ENCODE assay signal across 10 mouse cellular contexts in the genomic region with DNA sequence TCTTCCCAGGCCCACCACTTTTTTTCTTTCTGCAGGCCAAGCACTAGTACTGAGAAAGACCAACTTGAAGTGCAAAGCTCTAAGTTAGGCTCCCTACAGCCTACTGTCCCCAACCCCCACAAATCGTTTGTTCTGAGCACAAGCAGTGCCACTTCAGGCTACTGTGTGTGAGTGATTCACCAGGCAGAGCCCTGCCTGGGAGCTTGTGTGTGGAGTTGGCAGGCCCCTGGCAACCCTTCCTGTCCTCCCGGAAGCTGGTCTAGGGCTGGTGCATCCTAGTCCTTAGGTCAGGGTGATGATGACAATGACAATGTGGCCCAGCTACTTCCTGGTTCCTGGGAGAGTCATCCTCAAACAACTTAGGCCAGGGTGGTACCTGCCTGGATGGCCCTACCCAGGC.
DNase-seq lines count a peak whose midpoint lies in the region; ATAC-seq lines count a peak whose summit lies in the region.
"Had no signal": no experiment of that assay in that cellular context is flagged by ENCODE, and none has a peak within 500 bp of the region (broad histone marks: within the 10 kb centered on the region; RNA-seq: fewer than 3 reads in every experiment).

No protein-coding gene starts in this region.

- H3K9ac ChIP-seq in heart, embryonic 15.5 days, result no peak overlapping the region
- H3K9ac ChIP-seq in neural tube, embryonic 13.5 days, result no peak overlapping the region
- H3K9ac ChIP-seq in lung, embryonic 16.5 days (ENCODE audit: low read length), result no peak overlapping the region

- no peaks in the 10 kb centered on the region for H3K27me3 ChIP-seq in heart, embryonic 15.5 days
- H3K27me3 ChIP-seq in neural tube, embryonic 13.5 days, result no peaks in the 10 kb centered on the region
- H3K27me3 ChIP-seq in lung, embryonic 16.5 days (ENCODE audit: control insufficient read depth, insufficient read depth, low read depth, low read length), result no peaks in the 10 kb centered on the region

- peaks cover 67% of the 10 kb centered on the region for H3K4me1 ChIP-seq in heart, embryonic 15.5 days (replicated peaks)
- H3K4me1 ChIP-seq in neural tube, embryonic 13.5 days (replicated peaks), result peaks cover 75% of the 10 kb centered on the region
- peaks cover 52% of the 10 kb centered on the region for H3K4me1 ChIP-seq in lung, embryonic 16.5 days (replicated peaks; ENCODE audit: control insufficient read depth, insufficient read depth, low read length)

- H3K27ac ChIP-seq in heart, embryonic 15.5 days, result peak overlapping the region; percentile 21; the same call in 1 of the 2 replicates
- peak overlapping the region; percentile 43; the same call in 1 of the 2 replicates for H3K27ac ChIP-seq in neural tube, embryonic 13.5 days (replicated peaks)
- H3K27ac ChIP-seq in lung, embryonic 16.5 days (ENCODE audit: low read length), result peak overlapping the region; percentile 32

- ATAC-seq in heart, embryonic 15.5 days (replicated peaks; ENCODE audit: insufficient number of reproducible peaks, insufficient read depth, low FRiP score, low read depth), result no peak
- ATAC-seq in neural tube, embryonic 13.5 days (ENCODE audit: low read depth), result no peak
- ATAC-seq in lung, embryonic 16.5 days (ENCODE audit: low read depth), result no peak
- ATAC-seq: hindbrain, embryonic 16.5 days had no signal

- WGBS in heart, embryonic 15.5 days, result 49% methylated on average over 2 of the region's 2 CpGs
- 75% methylated on average over 2 of the region's 2 CpGs for WGBS in neural tube, embryonic 13.5 days
- 30% methylated on average over 2 of the region's 2 CpGs for WGBS in lung, embryonic 16.5 days

- H3K4me3 ChIP-seq in heart, embryonic 15.5 days, result no peak overlapping the region
- no peak overlapping the region for H3K4me3 ChIP-seq in neural tube, embryonic 13.5 days
- H3K4me3 ChIP-seq in lung, embryonic 16.5 days (ENCODE audit: low read length), result no peak overlapping the region
- H3K4me3 ChIP-seq: myocyte had no signal

- H3K4me2 ChIP-seq in heart, embryonic 15.5 days, result no peak overlapping the region
- no peak overlapping the region for H3K4me2 ChIP-seq in neural tube, embryonic 13.5 days
- H3K4me2 ChIP-seq in lung, embryonic 16.5 days (ENCODE audit: low read depth, low read length), result no peak overlapping the region

- peaks cover 7% of the 10 kb centered on the region; the same call in 1 of the 2 replicates for H3K36me3 ChIP-seq in heart, embryonic 15.5 days
- peaks cover 78% of the 10 kb centered on the region for H3K36me3 ChIP-seq in neural tube, embryonic 13.5 days
- no peaks in the 10 kb centered on the region for H3K36me3 ChIP-seq in lung, embryonic 16.5 days (ENCODE audit: control insufficient read depth, insufficient read depth, low read length)

- no peak for DNase-seq in heart, adult 8-10 months (ENCODE audit: low spot score)
- DNase-seq in neural tube, embryonic 10.5 days (ENCODE audit: extremely low spot score, low spot score), result no peak
- DNase-seq in telencephalon, adult 2 months (ENCODE audit: low read depth, low spot score), result peak; percentile 33
- DNase-seq in cerebellum, postnatal 4 days (ENCODE audit: low spot score in 2 of 2), result no peak
- DNase-seq: gastrocnemius, postnatal 25 days had no signal

- no peaks in the 10 kb centered on the region for H3K9me3 ChIP-seq in heart, embryonic 15.5 days (replicated peaks)
- no peaks in the 10 kb centered on the region for H3K9me3 ChIP-seq in neural tube, embryonic 13.5 days
- H3K9me3 ChIP-seq in lung, embryonic 16.5 days (ENCODE audit: control insufficient read depth, low read length), result no peaks in the 10 kb centered on the region
